Mouse (Mus musculus): ENCODE data around the gene Cryba4. TPM values are rescaled to one million over a fixed set of nuclear protein-coding genes. Genes with fewer than 3 reads are reported as not detected.
A peak's percentile ranks its signal among the peaks of the same experiment; 100 is the strongest.

Gene Cryba4
- polyA plus RNA-seq (2015; fragmentation: Nextera tagmentation; extraction: Ambion mirVana): 1.2 and 1.4 TPM in 2 replicates

- H3K36me3 ChIP-seq: no peaks in the 10 kb centered on the region
- H3K27me3 ChIP-seq: peaks cover 10% of the 10 kb centered on the region
- no peak within 1 kb of the TSS for H3K4me2 ChIP-seq
- H3K27ac ChIP-seq: 0 out of 2 replicates have a peak within 1 kb of the TSS, but pooled peaks have one; percentile 15
- no peaks in the 10 kb centered on the region for H3K9me3 ChIP-seq (replicated peaks)
- 41% methylated on average over 2 of the region's 2 CpGs for WGBS
- H3K4me3 ChIP-seq: no peak within 1 kb of the TSS
- H3K9ac ChIP-seq: no peak within 1 kb of the TSS
- ATAC-seq (replicated peaks; ENCODE audit: insufficient number of reproducible peaks, insufficient read depth, low FRiP score, low read depth): no peak
- peaks cover 40% of the 10 kb centered on the region for H3K4me1 ChIP-seq (replicated peaks)
Measured at GRCm38 (mm10) chr5:112252400-112252799, at the start of gene Cryba4. Cryba4 (minus strand) TSS chr5:112252518.

DNA sequence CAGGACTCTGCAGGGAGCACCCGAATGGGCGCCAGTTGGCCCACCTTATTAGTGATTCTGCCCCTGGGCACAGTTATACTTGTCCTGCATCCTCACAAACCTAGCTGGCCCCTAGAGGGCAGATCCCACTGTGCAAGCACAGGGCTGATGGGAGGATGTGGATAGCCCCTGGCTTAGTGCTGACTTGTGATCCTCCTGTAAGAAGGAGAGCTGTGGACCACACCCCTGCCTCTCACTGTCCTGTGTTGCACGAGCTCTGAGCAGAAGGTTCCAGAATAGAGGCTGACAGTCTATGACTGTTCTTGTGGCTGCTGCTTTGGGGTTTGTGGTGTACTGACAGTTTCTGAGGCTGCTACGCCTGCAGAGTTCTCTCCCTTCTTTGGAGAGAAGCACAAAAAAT, 49.4 kb upstream of the Cryba4 start:
- Histone ChIP-seq H3K9ac (no peak overlapping the region), H3K27me3 (no peaks in the 10 kb centered on the region), H3K4me3 (no peak overlapping the region), H3K27ac (no peak overlapping the region), H3K4me1 (replicated peaks) (peaks cover 44% of the 10 kb centered on the region), H3K36me3 (no peaks in the 10 kb centered on the region), H3K4me2 (no peak overlapping the region), H3K9me3 (replicated peaks) (no peaks in the 10 kb centered on the region)
- 82% methylated on average over 4 of the region's 4 CpGs for WGBS
- no peak for ATAC-seq (replicated peaks; ENCODE audit: insufficient number of reproducible peaks, insufficient read depth, low FRiP score, low read depth)

DNA sequence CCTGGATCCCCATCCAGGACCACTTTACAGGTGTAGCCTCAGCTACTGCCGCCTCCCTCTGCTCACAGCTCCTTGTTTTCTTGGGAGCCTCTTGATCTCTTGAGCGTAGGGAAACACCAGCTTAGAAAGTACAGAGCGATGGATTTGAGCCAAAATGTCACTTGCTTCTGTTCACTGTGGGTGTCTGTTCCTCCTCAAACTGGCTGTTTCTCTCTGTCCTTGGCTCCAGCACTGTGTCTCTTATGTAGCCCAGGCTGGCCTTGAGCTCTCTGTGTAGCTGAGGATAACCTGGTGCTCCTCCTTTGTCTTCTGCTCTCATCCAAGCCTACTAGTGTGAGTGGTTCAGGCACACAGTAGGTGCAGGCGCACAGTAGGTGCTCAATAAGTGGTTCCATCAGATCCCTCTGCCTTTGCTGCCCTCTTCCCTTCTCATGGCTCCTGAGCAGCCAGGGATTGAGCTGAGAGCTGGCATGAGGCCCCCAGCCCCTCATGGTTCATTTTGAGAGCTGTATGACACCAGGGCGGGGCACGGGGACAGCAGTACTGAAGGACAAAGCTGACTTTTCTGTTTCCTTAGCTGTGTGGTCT, 48.5 kb upstream of the Cryba4 start:
- no peak overlapping the region for H3K4me2 ChIP-seq

GRCm38 (mm10) chr5:112300112-112300511, 47.8 kb upstream of the Cryba4 start:
- H3K27ac ChIP-seq: no peak overlapping the region
- H3K36me3 ChIP-seq: no peaks in the 10 kb centered on the region
- WGBS: 84% methylated on average over 2 of the region's 2 CpGs
- no peak overlapping the region for H3K4me3 ChIP-seq
- H3K27me3 ChIP-seq: no peaks in the 10 kb centered on the region
- H3K9ac ChIP-seq: no peak overlapping the region
- no peaks in the 10 kb centered on the region for H3K9me3 ChIP-seq (replicated peaks)
- H3K4me1 ChIP-seq (replicated peaks): peaks cover 58% of the 10 kb centered on the region
- no peak for ATAC-seq (replicated peaks; ENCODE audit: insufficient number of reproducible peaks, insufficient read depth, low FRiP score, low read depth)
- no peak overlapping the region for H3K4me2 ChIP-seq

More for the DNA sequence above, 48.5 kb upstream of the Cryba4 start:
- Histone ChIP-seq H3K4me1 (replicated peaks) (peaks cover 51% of the 10 kb centered on the region), H3K9me3 (replicated peaks) (no peaks in the 10 kb centered on the region), H3K4me3 (no peak overlapping the region), H3K36me3 (no peaks in the 10 kb centered on the region), H3K9ac (no peak overlapping the region), H3K27ac (no peak overlapping the region), H3K27me3 (no peaks in the 10 kb centered on the region)
- no peak for ATAC-seq (replicated peaks; ENCODE audit: insufficient number of reproducible peaks, insufficient read depth, low FRiP score, low read depth)
- 80% methylated on average over 6 of the region's 6 CpGs for WGBS

GRCm38 (mm10) chr5:112299399-112299798, 47.1 kb upstream of the Cryba4 start:
- no peaks in the 10 kb centered on the region for H3K27me3 ChIP-seq
- 81% methylated on average over 4 of the region's 4 CpGs for WGBS
- ATAC-seq (replicated peaks; ENCODE audit: insufficient number of reproducible peaks, insufficient read depth, low FRiP score, low read depth): no peak
- H3K4me1 ChIP-seq (replicated peaks): peaks cover 65% of the 10 kb centered on the region
- no peak overlapping the region for H3K9ac ChIP-seq
- no peaks in the 10 kb centered on the region for H3K36me3 ChIP-seq
- H3K4me3 ChIP-seq: no peak overlapping the region
- peak overlapping the region; percentile 72 for H3K27ac ChIP-seq
- H3K4me2 ChIP-seq: no peak overlapping the region
- H3K9me3 ChIP-seq (replicated peaks): no peaks in the 10 kb centered on the region

DNA sequence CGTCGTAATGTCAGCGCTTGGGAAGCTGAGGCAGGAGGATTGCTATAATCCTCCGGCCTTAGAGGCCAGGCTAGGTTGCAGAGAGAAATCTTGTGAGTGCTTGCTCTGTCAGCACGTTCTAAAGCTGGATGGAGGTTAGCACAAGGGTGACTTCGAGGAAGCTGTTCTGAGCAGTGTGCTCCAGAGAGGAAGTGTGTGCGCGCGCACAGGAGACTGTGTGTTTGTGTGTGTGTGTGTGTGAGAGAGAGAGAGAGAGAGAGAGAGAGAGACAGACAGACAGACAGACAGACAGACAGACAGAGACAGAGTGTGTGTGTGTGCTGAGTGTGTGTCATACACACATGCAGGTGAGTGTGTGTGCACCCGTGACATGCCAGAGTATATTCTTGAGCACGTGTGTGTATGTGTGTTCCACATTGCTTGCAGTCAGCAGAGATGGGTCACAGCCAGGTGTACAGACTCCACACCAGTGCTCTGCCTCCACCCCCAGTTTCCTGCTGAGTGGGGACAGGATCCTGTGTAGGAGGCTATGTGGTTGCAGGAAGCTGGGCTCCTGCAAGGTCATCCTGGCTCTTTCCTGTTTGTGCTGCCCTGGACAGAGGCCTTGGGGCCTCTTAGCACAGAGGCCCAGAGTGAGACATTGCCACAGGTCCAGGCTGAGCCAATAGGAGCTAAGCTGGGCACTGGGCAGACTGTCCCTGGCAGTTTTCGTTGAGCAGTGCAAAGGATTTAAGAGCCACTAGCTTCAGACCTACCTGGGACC, 46.1 kb upstream of the Cryba4 start:
- H3K9ac ChIP-seq: no peak overlapping the region
- H3K27me3 ChIP-seq: no peaks in the 10 kb centered on the region
- no peak overlapping the region for H3K4me3 ChIP-seq
- peak overlapping the region; percentile 72 for H3K27ac ChIP-seq
- WGBS: 68% methylated on average over 12 of the region's 12 CpGs
- H3K9me3 ChIP-seq (replicated peaks): no peaks in the 10 kb centered on the region
- no peak overlapping the region for H3K4me2 ChIP-seq
- no peaks in the 10 kb centered on the region for H3K36me3 ChIP-seq
- ATAC-seq (replicated peaks; ENCODE audit: insufficient number of reproducible peaks, insufficient read depth, low FRiP score, low read depth): peak; percentile 63; the same call in 1 of the 2 replicates
- H3K4me1 ChIP-seq (replicated peaks): peaks cover 68% of the 10 kb centered on the region

- no peak for ATAC-seq (replicated peaks; ENCODE audit: insufficient number of reproducible peaks, insufficient read depth, low FRiP score, low read depth)
- WGBS: 52% methylated on average over 2 of the region's 2 CpGs
- Histone ChIP-seq H3K27ac (peak overlapping the region; percentile 72), H3K4me3 (no peak overlapping the region), H3K4me1 (replicated peaks) (peaks cover 73% of the 10 kb centered on the region), H3K4me2 (no peak overlapping the region), H3K27me3 (no peaks in the 10 kb centered on the region), H3K36me3 (no peaks in the 10 kb centered on the region), H3K9ac (no peak overlapping the region), H3K9me3 (replicated peaks) (no peaks in the 10 kb centered on the region)
Measured at GRCm38 (mm10) chr5:112297257-112297656, 44.9 kb upstream of the Cryba4 start.

DNA sequence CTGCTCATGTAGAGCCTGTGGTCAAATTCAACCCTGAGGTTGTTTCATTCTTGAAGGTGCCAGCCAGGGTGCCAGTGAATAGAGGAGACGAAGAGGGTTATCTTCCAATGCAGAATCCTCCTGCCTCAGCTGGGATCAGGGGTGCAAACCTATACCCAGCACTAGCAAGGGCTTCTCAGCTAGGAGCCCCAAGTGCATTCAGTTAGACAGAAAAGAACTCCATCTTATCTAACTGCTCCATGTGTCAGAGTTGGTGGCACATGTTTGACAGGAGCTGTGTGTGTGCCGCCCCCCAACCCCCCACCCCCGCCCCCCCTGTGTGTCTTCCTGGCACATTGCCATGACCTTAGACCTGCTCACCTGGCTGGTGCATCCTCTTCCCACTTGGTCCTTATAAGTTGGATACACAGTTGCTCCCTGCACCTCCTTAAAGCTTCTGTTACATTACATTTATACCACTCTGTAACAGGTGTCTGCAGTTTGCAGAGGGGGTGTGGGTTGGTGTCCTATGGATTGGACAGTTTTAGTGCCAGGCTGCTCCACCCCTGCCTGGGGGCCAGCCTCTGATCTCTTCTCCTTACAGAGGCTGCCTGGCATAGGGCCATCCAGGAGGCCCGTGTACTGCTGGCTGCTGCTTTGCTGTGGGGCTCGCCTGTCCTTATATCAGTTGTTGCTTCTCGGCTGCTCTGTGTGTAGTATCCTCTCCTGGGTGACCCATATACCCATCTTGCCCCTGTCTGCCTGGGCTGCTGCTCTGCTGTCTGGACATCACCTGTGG, 44.3 kb upstream of the Cryba4 start:
- Histone ChIP-seq H3K36me3 (no peaks in the 10 kb centered on the region), H3K27ac (peak overlapping the region; percentile 72), H3K4me2 (no peak overlapping the region), H3K27me3 (no peaks in the 10 kb centered on the region), H3K9me3 (replicated peaks) (no peaks in the 10 kb centered on the region), H3K4me1 (replicated peaks) (peaks cover 73% of the 10 kb centered on the region), H3K4me3 (no peak overlapping the region), H3K9ac (no peak overlapping the region)
- 33% methylated on average over 6 of the region's 6 CpGs for WGBS
- ATAC-seq (replicated peaks; ENCODE audit: insufficient number of reproducible peaks, insufficient read depth, low FRiP score, low read depth): no peak

- Histone ChIP-seq H3K4me1 (replicated peaks) (peaks cover 74% of the 10 kb centered on the region), H3K36me3 (no peaks in the 10 kb centered on the region), H3K27ac (0 out of 2 replicates have a peak overlapping the region, but pooled peaks have one; percentile 3), H3K4me2 (no peak overlapping the region), H3K27me3 (no peaks in the 10 kb centered on the region), H3K9me3 (replicated peaks) (no peaks in the 10 kb centered on the region), H3K4me3 (no peak overlapping the region), H3K9ac (no peak overlapping the region)
- ATAC-seq (replicated peaks; ENCODE audit: insufficient number of reproducible peaks, insufficient read depth, low FRiP score, low read depth): no peak
- 70% methylated on average over 8 of the region's 8 CpGs for WGBS
Measured at GRCm38 (mm10) chr5:112295564-112295963, 43.2 kb upstream of the Cryba4 start.

- Histone ChIP-seq H3K27me3 (no peaks in the 10 kb centered on the region), H3K4me1 (replicated peaks) (peaks cover 73% of the 10 kb centered on the region), H3K4me3 (no peak overlapping the region), H3K36me3 (no peaks in the 10 kb centered on the region), H3K27ac (0 out of 2 replicates have a peak overlapping the region, but pooled peaks have one; percentile 3), H3K9me3 (replicated peaks) (no peaks in the 10 kb centered on the region), H3K9ac (no peak overlapping the region), H3K4me2 (no peak overlapping the region)
- WGBS: 49% methylated on average over 8 of the region's 8 CpGs
- ATAC-seq (replicated peaks; ENCODE audit: insufficient number of reproducible peaks, insufficient read depth, low FRiP score, low read depth): no peak
Measured at GRCm38 (mm10) chr5:112295162-112295561, 42.8 kb upstream of the Cryba4 start.

DNA sequence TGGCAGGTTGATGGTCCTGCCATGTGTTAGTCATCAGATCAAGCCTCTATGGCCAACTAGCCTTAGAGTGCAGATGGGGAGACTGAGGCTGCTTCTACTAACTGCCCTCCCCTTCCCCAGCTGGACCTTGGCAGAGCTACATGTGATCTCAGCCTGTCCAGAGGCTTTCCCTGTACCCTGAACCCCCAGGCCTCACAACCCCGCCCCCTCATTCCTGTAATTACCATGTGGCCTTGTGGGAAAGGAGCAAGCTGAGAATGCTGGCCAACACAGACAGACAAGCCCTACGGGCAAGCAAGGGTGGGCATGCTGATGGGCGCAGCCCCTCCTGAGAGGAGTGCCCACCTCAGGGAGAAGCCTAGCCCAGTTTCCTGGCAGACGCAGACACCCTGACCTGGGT, 42.4 kb upstream of the Cryba4 start:
- Histone ChIP-seq H3K36me3 (no peaks in the 10 kb centered on the region), H3K4me1 (replicated peaks) (peaks cover 73% of the 10 kb centered on the region), H3K4me2 (no peak overlapping the region), H3K9ac (no peak overlapping the region), H3K4me3 (no peak overlapping the region), H3K9me3 (replicated peaks) (no peaks in the 10 kb centered on the region), H3K27me3 (no peaks in the 10 kb centered on the region), H3K27ac (no peak overlapping the region)
- ATAC-seq (replicated peaks; ENCODE audit: insufficient number of reproducible peaks, insufficient read depth, low FRiP score, low read depth): no peak
- 70% methylated on average over 4 of the region's 4 CpGs for WGBS
